Mouse (Mus musculus) megakaryocyte, embryonic 14.5 days (primary cell): Measurements from ENCODE around the gene Cd101.

Experiments used
- FLI1 ChIP-seq: IDR thresholded peaks from 2 replicates; pipeline ENCODE4 v1.6.1; 2012; ENCODE audit warnings: low read length, inconsistent platforms, mixed read lengths
- GATA1 ChIP-seq: IDR thresholded peaks from 3 replicates; pipeline ENCODE4 v1.6.1; 2012; ENCODE audit warnings: mixed read lengths, low read length, inconsistent platforms, borderline replicate concordance

DNA sequence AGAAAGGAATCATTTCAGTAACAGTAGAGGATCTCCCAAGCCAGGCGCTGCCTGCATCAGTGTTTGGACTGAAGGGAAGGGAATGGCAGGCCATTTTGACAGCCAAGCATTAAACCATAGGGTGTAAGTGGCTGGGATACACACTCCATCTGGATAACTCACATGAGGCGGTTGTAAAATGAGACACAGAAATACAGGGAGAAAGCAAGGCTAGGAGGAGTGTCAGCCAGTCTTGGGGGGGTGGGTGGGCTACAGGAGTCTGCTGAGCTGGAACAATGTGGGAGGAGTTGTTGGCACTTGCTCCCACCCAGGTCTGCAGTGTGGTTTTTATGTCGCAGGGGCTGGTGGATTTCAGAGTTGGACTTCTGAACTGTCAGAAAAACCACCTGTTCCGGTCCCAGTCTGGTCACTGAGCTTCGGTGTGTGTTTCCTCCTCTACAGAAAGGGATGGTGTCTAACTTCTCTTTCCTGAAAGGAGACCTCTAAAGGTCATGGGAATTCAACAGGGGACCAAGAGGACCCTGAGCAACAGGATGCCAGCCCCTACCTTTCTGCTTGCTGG is 8.7 kb upstream of the Cd101 start:
- TF ChIP-seq GATA1 (no peak), FLI1 (no peak)
